Mouse (Mus musculus) spleen, postnatal 0 days (tissue): ENCODE measurements around the gene Dnajc5. TPM values are rescaled to one million over a fixed set of nuclear protein-coding genes. Genes with fewer than 3 reads are reported as not detected.

Source experiments
- polyA plus RNA-seq: library from polyadenylated mRNA; unstranded; fragments of >200 nt; fragmentation: Nextera tagmentation; extraction: Ambion mirVana; gene quantifications from 2 replicates; pipeline ENCODE4 v1.2.1, GENCODE M21; 2015

The Dnajc5 gene
- polyA plus RNA-seq: 33.9 and 40.6 TPM in 2 replicates

GRCm38 (mm10) chr2:181520118-181520935 is at the start of gene Dnajc5:
Gene Dnajc5, plus strand, starts transcription at chr2:181520485.

GRCm38 (mm10) chr2:181493156-181493927 is 26.9 kb upstream of the Dnajc5 start, which contains the start of gene Abhd16b:
Gene Abhd16b, plus strand, starts transcription at chr2:181493206.

DNA sequence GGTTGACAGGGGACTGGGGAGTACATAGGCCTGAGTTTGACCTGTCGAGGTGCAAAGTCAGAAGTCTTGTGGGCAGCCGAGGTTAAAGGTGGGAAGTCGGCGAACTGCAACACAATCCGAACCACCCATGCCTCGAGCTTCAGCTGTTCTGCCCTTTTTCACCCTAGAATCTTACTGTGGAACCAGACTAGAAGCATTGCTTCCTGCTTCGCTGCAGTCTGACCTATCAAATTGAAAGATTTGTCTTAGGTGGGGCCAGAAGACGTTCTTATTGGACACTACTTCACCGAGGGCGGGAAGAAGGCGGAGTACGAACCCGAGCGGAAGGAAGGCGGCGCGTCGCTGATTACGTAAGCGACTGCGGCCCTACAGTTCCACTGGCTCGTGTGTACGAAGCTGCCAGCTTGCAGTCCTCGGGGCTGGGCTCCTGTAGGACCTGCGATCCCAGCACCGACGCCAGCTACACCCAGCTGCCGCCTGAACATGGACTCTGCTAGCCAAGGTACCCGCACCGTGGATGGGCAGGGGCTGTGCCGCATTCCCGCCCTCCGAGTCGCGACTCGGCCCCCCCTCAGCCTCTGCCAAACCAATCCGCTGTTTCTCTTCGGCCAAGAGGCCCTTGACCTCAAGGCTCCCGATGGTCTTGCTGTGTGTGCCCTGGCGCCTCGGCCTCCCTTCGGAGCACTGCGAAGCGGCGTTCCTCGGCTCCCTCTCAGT is 23.3 kb upstream of the Dnajc5 start, which contains the start of gene Tpd52l2:
Gene Tpd52l2 (plus strand): TSS at position 312 of the 717 bp plus-strand sequence.

GRCm38 (mm10) chr2:181584411-181584942 is 64.2 kb downstream of the Dnajc5 start, which contains the start of gene Uckl1:
Gene Uckl1, minus strand, starts transcription at chr2:181584892.

GRCm38 (mm10) chr2:181591528-181592085 is 71.3 kb downstream of the Dnajc5 start, which contains the start of gene Prpf6:
Gene Prpf6, plus strand, starts transcription at chr2:181591868.

GRCm38 (mm10) chr2:181592231-181593041 is 72.2 kb downstream of the Dnajc5 start, which contains the start of gene Zfp512b:
Gene Zfp512b, minus strand, starts transcription at chr2:181592803.

DNA sequence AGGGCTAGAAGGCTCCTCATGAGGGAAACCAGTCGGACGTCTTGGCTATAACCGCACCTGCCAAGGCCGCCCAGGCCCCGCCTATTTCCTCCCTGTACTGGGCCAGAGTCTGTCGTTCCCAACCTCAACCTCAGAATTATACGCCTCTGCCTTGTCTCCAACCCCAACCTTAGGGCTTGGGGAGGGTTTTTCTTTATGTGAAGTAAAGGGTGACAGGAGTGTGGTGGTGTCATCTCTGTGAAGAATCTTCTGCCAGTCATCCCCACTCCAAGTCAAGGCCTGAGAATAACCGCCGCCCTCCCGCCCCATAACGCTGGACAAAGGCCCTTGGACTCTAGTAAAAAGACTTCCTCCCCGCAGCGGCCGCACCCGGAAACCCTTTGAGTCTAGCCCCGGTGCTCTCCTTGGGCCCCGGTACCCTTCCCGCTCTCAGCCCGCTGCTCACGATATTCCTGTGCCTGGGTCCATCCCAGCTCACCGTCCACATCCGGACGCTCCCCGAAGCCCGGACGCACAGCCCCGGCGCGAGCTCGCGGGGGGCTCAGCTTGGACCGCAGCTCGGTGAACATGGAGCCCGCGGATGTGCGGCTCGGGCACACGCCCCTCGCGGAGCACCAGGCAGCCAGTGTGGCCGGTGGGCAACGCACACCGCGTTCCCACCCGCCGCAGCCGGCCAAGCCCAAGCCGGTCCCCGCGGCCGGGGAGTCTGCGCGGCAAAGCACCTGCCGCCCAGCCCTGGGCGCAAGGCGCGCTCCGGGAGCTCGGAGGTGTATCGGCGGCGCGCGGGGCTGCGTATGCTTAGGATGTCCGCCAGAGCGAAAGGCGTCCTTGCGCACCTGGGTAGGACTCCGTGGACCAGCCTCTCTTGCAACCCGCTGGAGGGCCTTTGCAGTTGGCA is 78.4 kb downstream of the Dnajc5 start, which contains the start of gene Samd10:
Gene Samd10 (minus strand): TSS at position 759 of the 898 bp plus-strand sequence.

Other genes starting within 250 kb of the Dnajc5 start
- 9.0 and 10.2 TPM in 2 replicates for gene Gmeb2, start 232.4 kb upstream of the Dnajc5 start, polyA plus RNA-seq
- 0.11 TPM in 1 of 2 replicates, not detected in the other for gene Stmn3, start 206.0 kb upstream of the Dnajc5 start, polyA plus RNA-seq
- 23.6 and 26.4 TPM in 2 replicates for gene Rtel1, start 200.7 kb upstream of the Dnajc5 start, polyA plus RNA-seq
- gene Zgpat, start 155.6 kb upstream of the Dnajc5 start, polyA plus RNA-seq: 14.8 and 15.3 TPM in 2 replicates
- gene Arfrp1, start 155.1 kb upstream of the Dnajc5 start, polyA plus RNA-seq: 28.7 and 34.8 TPM in 2 replicates
- 9.8 and 12.2 TPM in 2 replicates for gene Lime1, start 140.4 kb upstream of the Dnajc5 start, polyA plus RNA-seq
- 12.2 and 14.3 TPM in 2 replicates for gene Zbtb46, start 61.1 kb upstream of the Dnajc5 start, polyA plus RNA-seq
- not detected in 2 replicates for gene Abhd16b, start 27.3 kb upstream of the Dnajc5 start, polyA plus RNA-seq
- gene Tpd52l2, start 23.3 kb upstream of the Dnajc5 start, polyA plus RNA-seq: 90.7 and 93.3 TPM in 2 replicates
- 32.3 and 39.7 TPM in 2 replicates for gene Uckl1, start 64.4 kb downstream of the Dnajc5 start, polyA plus RNA-seq
- 27.6 and 28.9 TPM in 2 replicates for gene Prpf6, start 71.4 kb downstream of the Dnajc5 start, polyA plus RNA-seq
- 11.9 and 15.4 TPM in 2 replicates for gene Zfp512b, start 72.3 kb downstream of the Dnajc5 start, polyA plus RNA-seq
- 2.8 and 4.7 TPM in 2 replicates for gene Samd10, start 78.7 kb downstream of the Dnajc5 start, polyA plus RNA-seq
- gene Gm29797, start 136.5 kb downstream of the Dnajc5 start, polyA plus RNA-seq: not detected in 2 replicates
- gene Sox18, start 151.2 kb downstream of the Dnajc5 start, polyA plus RNA-seq: 29.9 and 46.0 TPM in 2 replicates
- gene Tcea2, start 159.8 kb downstream of the Dnajc5 start, polyA plus RNA-seq: 6.8 and 9.7 TPM in 2 replicates
- gene Rgs19, start 173.5 kb downstream of the Dnajc5 start, polyA plus RNA-seq: 38.9 and 53.5 TPM in 2 replicates
- not detected in 2 replicates for gene Lkaaear1, start 178.0 kb downstream of the Dnajc5 start, polyA plus RNA-seq
- gene Oprl1, start 194.5 kb downstream of the Dnajc5 start, polyA plus RNA-seq: 0.11 and 0.12 TPM in 2 replicates
- gene Myt1, start 242.8 kb downstream of the Dnajc5 start, polyA plus RNA-seq: not detected in 2 replicates